Mouse (Mus musculus): ENCODE data around the gene Vamp1. TPM values are rescaled to one million over a fixed set of nuclear protein-coding genes. Genes with fewer than 3 reads are reported as not detected.

Gene Vamp1
- polyA plus RNA-seq, 1 experiment from 2014 or later: 7.3 TPM

DNA sequence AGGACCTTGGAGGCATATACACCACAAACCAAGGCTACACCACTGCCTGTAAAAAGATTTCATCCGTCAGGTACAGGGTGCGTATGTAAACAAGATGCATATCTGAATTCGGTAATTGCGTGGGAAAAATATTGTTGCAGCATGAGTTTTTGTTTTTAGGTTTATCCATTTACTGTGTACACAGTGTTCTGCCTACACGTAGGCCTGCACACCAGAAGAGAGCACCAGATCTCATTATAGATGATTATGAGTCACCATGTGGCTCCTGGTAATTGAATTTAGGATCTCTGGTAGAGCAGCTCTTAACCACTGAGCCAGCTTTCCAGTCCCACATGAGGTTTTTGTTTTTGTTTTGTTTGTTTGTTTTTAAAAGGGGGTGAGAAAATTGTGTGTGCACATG lies 18.2 kb upstream of the Vamp1 start:
- H3K36me3 ChIP-seq (ENCODE audit: control insufficient read depth, insufficient read depth): peaks cover 4% of the 10 kb centered on the region; the same call in 1 of the 2 replicates
- no peak overlapping the region for H3K4me2 ChIP-seq (ENCODE audit: low read length)
- no peak overlapping the region for H3K9ac ChIP-seq (replicated peaks; ENCODE audit: low read depth, low read length)
- no peaks in the 10 kb centered on the region for H3K27me3 ChIP-seq (replicated peaks; ENCODE audit: control insufficient read depth, insufficient read depth, low read length)
- 89% methylated on average over 5 of the region's 5 CpGs for WGBS
- no peaks in the 10 kb centered on the region for H3K9me3 ChIP-seq (ENCODE audit: control insufficient read depth, low read length)
- H3K4me3 ChIP-seq (replicated peaks; ENCODE audit: low read length): no peak overlapping the region
- peaks cover 12% of the 10 kb centered on the region for H3K4me1 ChIP-seq (replicated peaks; ENCODE audit: control insufficient read depth, insufficient read depth, low read length)
- no peak overlapping the region for H3K27ac ChIP-seq (ENCODE audit: low read length)
- no peak for ATAC-seq

DNA sequence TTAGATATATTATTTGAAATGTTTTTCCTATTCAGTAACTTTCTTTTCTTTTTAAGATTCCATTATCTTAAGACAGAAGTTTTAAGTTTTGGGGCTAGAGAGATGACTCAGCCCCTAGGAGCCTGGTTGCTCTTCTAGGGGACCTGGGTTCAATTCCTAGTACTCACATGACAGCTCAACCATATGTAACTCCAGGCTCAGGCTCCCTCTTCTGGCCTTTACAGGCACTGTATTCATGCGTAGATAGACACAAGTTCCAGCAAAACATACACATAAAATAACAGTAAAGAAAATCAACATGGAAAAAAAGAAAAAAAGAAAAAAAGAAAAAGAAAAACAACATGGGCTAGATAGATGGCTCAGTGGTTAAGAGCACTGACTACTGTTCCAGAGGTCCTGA lies 4.9 kb upstream of the Vamp1 start:
- Histone ChIP-seq H3K27me3 (replicated peaks; ENCODE audit: control insufficient read depth, insufficient read depth, low read length) (peaks cover 11% of the 10 kb centered on the region), H3K9me3 (ENCODE audit: control insufficient read depth, low read length) (no peaks in the 10 kb centered on the region), H3K36me3 (ENCODE audit: control insufficient read depth, insufficient read depth) (no peaks in the 10 kb centered on the region), H3K4me1 (replicated peaks; ENCODE audit: control insufficient read depth, insufficient read depth, low read length) (no peaks in the 10 kb centered on the region), H3K4me3 (replicated peaks; ENCODE audit: low read length) (no peak overlapping the region), H3K27ac (ENCODE audit: low read length) (no peak overlapping the region), H3K9ac (replicated peaks; ENCODE audit: low read depth, low read length) (no peak overlapping the region), H3K4me2 (ENCODE audit: low read length) (no peak overlapping the region)
- WGBS: 93% methylated on average over 1 of the region's 1 CpGs
- ATAC-seq: no peak

DNA sequence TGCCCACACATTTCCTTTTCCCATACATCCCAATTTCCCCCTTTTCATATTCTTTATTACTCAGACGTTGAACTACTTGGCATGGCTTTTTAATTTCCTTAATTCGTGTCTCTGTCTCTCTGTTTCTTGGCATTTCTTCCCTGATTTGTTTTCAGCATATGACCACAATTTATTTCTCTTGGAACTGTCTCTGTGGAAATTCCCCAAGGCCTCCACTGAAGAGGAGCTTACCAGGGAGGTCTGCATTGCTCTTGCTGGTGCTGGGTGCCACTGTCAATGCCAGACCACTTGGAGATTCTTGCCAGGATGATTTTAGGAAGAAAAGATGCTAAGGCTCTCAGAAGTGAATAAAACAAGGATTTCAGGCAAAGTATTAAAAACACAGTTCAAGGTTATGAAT lies 2.7 kb upstream of the Vamp1 start:
- Histone ChIP-seq H3K4me2 (ENCODE audit: low read length) (no peak overlapping the region), H3K27me3 (replicated peaks; ENCODE audit: control insufficient read depth, insufficient read depth, low read length) (peaks cover 11% of the 10 kb centered on the region), H3K36me3 (ENCODE audit: control insufficient read depth, insufficient read depth) (no peaks in the 10 kb centered on the region), H3K4me1 (replicated peaks; ENCODE audit: control insufficient read depth, insufficient read depth, low read length) (peaks cover 6% of the 10 kb centered on the region), H3K4me3 (replicated peaks; ENCODE audit: low read length) (no peak overlapping the region), H3K9ac (replicated peaks; ENCODE audit: low read depth, low read length) (no peak overlapping the region), H3K9me3 (ENCODE audit: control insufficient read depth, low read length) (no peaks in the 10 kb centered on the region), H3K27ac (ENCODE audit: low read length) (no peak overlapping the region)
- WGBS: 38% methylated on average over 2 of the region's 2 CpGs
- no peak for ATAC-seq

DNA sequence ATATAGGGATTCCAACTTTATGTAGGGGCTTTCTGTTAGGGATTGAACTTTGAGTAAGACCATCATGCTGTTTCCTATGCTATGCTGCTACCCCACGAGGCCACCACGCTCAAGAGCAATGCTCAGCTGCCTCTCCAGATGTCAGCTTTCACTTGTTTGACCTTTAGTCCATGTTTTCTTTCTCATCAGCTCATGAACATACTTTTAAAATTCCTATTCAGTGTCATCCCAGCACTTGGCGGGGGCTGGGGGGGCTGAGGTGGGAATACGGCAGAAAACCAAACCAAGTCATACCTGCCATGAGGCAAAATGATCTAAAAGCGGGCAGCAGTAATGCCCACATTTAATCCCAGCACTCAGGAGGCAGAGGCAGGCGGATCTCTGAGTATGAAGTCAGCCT lies 2.2 kb upstream of the Vamp1 start:
- Histone ChIP-seq H3K9ac (replicated peaks; ENCODE audit: low read depth, low read length) (no peak overlapping the region), H3K27me3 (replicated peaks; ENCODE audit: control insufficient read depth, insufficient read depth, low read length) (peaks cover 11% of the 10 kb centered on the region), H3K36me3 (ENCODE audit: control insufficient read depth, insufficient read depth) (no peaks in the 10 kb centered on the region), H3K4me3 (replicated peaks; ENCODE audit: low read length) (no peak overlapping the region), H3K9me3 (ENCODE audit: control insufficient read depth, low read length) (no peaks in the 10 kb centered on the region), H3K4me1 (replicated peaks; ENCODE audit: control insufficient read depth, insufficient read depth, low read length) (peaks cover 6% of the 10 kb centered on the region), H3K4me2 (ENCODE audit: low read length) (no peak overlapping the region), H3K27ac (ENCODE audit: low read length) (no peak overlapping the region)
- no peak for ATAC-seq
- WGBS: 77% methylated on average over 6 of the region's 6 CpGs

DNA sequence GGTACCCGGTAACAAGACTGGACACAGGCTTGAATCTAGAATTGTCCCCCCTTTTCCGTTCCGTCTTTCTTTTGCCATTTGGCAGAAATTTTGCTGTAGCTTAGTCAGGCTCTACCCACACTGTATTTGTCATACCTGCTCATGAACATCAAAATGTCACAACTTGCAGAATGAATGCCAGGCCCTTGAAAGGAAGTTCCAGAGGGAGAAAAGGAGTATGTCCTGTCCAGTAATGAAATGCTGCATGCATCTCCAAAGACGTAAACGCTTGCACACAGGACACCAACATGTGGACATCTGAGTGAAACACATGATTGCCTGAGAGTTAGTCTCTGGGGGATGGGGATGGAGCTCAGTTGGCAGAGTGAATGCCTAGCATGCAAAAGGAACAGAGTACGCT lies 1.6 kb upstream of the Vamp1 start:
- no peak for ATAC-seq
- H3K27me3 ChIP-seq (replicated peaks; ENCODE audit: control insufficient read depth, insufficient read depth, low read length): peaks cover 11% of the 10 kb centered on the region
- H3K9ac ChIP-seq (replicated peaks; ENCODE audit: low read depth, low read length): no peak overlapping the region
- peaks cover 6% of the 10 kb centered on the region for H3K4me1 ChIP-seq (replicated peaks; ENCODE audit: control insufficient read depth, insufficient read depth, low read length)
- no peaks in the 10 kb centered on the region for H3K36me3 ChIP-seq (ENCODE audit: control insufficient read depth, insufficient read depth)
- no peak overlapping the region for H3K4me3 ChIP-seq (replicated peaks; ENCODE audit: low read length)
- H3K9me3 ChIP-seq (ENCODE audit: control insufficient read depth, low read length): no peaks in the 10 kb centered on the region
- H3K4me2 ChIP-seq (ENCODE audit: low read length): no peak overlapping the region
- no peak overlapping the region for H3K27ac ChIP-seq (ENCODE audit: low read length)
- 82% methylated on average over 6 of the region's 6 CpGs for WGBS

DNA sequence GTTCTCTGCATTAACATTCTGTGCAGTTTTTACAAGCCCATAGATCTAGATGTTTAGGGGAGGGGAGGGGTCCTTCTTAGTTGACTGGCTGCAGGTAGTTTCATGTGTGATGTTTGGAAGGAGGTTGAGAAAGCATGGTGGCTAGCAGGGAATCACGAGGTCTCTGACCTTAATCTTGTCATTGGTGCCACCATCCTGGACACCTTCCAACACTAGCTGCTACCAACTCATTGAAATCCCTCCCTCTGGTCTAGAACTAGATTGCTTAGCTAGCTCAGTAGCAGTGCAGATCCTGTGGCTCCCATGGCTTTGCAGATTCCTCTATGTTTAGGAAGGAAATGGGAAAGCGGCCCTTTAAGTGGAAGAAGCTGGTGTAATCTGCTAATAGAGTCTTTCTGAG lies 1.5 kb downstream of the Vamp1 start:
- Histone ChIP-seq H3K36me3 (ENCODE audit: control insufficient read depth, insufficient read depth) (no peaks in the 10 kb centered on the region), H3K4me2 (ENCODE audit: low read length) (no peak overlapping the region), H3K27ac (ENCODE audit: low read length) (no peak overlapping the region), H3K9ac (replicated peaks; ENCODE audit: low read depth, low read length) (no peak overlapping the region), H3K4me1 (replicated peaks; ENCODE audit: control insufficient read depth, insufficient read depth, low read length) (peaks cover 6% of the 10 kb centered on the region), H3K9me3 (ENCODE audit: control insufficient read depth, low read length) (no peaks in the 10 kb centered on the region), H3K4me3 (replicated peaks; ENCODE audit: low read length) (no peak overlapping the region), H3K27me3 (replicated peaks; ENCODE audit: control insufficient read depth, insufficient read depth, low read length) (peaks cover 11% of the 10 kb centered on the region)
- ATAC-seq: no peak
- 76% methylated on average over 2 of the region's 2 CpGs for WGBS

DNA sequence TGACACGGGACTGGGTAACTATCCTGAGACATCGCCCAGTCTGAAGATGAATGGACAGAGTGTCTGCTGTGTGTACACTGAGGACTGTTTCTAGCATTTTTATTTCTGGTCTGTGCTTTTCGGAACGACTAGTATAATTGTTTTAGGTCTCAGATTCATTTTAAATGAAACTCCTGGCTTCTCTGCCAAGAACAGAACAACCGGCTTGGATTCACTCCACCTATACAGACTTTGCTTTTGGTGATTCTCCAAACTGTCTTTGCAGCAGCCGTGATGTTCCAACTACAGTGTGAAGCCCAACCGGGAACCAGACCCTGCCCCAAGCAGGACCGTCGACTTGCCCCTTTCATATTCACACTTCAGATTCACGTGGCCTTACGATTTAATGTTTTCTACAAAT lies 2.5 kb downstream of the Vamp1 start:
- Histone ChIP-seq H3K4me1 (replicated peaks; ENCODE audit: control insufficient read depth, insufficient read depth, low read length) (peaks cover 6% of the 10 kb centered on the region), H3K9ac (replicated peaks; ENCODE audit: low read depth, low read length) (no peak overlapping the region), H3K27ac (ENCODE audit: low read length) (no peak overlapping the region), H3K36me3 (ENCODE audit: control insufficient read depth, insufficient read depth) (no peaks in the 10 kb centered on the region), H3K27me3 (replicated peaks; ENCODE audit: control insufficient read depth, insufficient read depth, low read length) (peaks cover 8% of the 10 kb centered on the region), H3K4me2 (ENCODE audit: low read length) (no peak overlapping the region), H3K4me3 (replicated peaks; ENCODE audit: low read length) (no peak overlapping the region), H3K9me3 (ENCODE audit: control insufficient read depth, low read length) (no peaks in the 10 kb centered on the region)
- ATAC-seq: no peak
- 86% methylated on average over 11 of the region's 11 CpGs for WGBS

DNA sequence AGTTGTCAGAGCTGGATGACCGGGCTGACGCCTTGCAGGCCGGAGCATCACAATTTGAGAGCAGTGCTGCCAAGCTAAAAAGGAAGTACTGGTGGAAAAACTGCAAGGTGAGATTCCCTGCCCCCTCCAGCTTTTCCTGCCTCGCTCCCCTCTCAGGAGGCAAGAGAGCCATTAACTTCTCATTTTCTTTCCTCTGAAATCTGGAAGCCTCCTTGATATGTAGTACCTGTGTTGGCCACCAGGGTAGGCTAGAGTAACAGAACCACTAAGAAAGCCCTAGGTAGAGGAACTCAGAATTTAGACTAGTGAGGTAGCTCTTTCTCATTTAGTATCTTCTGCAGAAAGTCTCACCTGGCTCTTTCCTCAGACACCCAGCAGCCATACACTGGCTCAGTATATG lies 3.6 kb downstream of the Vamp1 start:
- Histone ChIP-seq H3K36me3 (ENCODE audit: control insufficient read depth, insufficient read depth) (no peaks in the 10 kb centered on the region), H3K4me2 (ENCODE audit: low read length) (no peak overlapping the region), H3K9ac (replicated peaks; ENCODE audit: low read depth, low read length) (no peak overlapping the region), H3K4me3 (replicated peaks; ENCODE audit: low read length) (no peak overlapping the region), H3K27ac (ENCODE audit: low read length) (no peak overlapping the region), H3K4me1 (replicated peaks; ENCODE audit: control insufficient read depth, insufficient read depth, low read length) (peaks cover 6% of the 10 kb centered on the region), H3K27me3 (replicated peaks; ENCODE audit: control insufficient read depth, insufficient read depth, low read length) (no peaks in the 10 kb centered on the region), H3K9me3 (ENCODE audit: control insufficient read depth, low read length) (no peaks in the 10 kb centered on the region)
- 76% methylated on average over 4 of the region's 4 CpGs for WGBS
- no peak for ATAC-seq

DNA sequence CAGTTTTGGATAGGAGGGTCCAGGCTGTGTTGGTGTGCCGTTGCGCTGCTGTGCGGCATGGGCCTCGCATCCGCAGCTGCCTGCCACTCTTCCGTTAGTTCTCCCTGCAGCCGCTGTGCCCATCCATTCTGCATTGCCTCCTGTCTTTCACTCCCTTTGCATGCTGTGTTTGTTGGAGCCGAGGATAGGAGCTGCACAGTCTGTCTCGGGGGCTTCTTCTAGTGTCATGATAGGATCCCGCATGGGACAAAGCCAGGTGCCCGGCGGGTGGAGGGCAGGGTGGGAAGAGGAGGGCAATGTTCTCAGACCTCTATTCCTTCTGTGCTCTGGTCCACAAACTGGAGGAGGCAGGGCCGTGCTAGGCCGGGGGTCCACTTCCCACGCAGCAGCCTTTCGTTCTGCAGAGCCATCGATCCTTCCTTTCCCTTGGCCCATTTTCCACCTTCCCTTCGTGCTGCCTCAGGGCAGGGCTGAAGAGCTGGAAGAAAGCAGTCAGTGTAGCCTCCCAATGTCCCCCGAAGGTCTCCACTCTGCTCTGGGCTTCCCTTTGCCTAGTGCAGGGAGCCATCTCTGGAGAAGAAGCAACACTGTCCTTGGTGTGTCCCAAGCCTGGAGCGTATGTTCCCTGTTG lies 5.9 kb downstream of the Vamp1 start:
- Histone ChIP-seq H3K4me2 (ENCODE audit: low read length) (no peak overlapping the region), H3K4me1 (replicated peaks; ENCODE audit: control insufficient read depth, insufficient read depth, low read length) (0 out of 2 replicates have a peak, but pooled peaks cover 2% of the 10 kb centered on the region), H3K9me3 (ENCODE audit: control insufficient read depth, low read length) (no peaks in the 10 kb centered on the region), H3K27me3 (replicated peaks; ENCODE audit: control insufficient read depth, insufficient read depth, low read length) (no peaks in the 10 kb centered on the region), H3K4me3 (replicated peaks; ENCODE audit: low read length) (no peak overlapping the region), H3K9ac (replicated peaks; ENCODE audit: low read depth, low read length) (no peak overlapping the region), H3K36me3 (ENCODE audit: control insufficient read depth, insufficient read depth) (no peaks in the 10 kb centered on the region), H3K27ac (ENCODE audit: low read length) (no peak overlapping the region)
- 92% methylated on average over 20 of the region's 20 CpGs for WGBS
- ATAC-seq: no peak

DNA sequence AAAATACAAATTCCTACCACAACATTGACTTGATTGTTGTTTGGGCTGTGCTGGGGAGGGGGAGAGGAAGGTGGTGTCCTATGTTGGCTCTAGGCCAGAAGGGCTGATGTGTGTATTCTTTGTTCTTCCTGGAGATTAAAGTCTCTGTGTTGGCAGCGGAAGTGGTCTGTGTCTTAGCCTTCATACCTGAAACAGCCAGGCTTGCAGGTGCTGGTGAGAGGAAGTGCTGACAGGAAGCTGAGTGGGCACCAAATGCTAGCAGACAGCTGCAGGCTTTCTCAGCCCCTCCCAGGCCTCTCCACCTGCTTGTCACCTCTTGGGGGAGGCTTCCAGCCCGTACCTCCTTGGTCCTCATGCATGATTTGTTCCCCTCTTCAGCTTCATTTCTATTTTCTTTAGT lies 6.8 kb downstream of the Vamp1 start:
- Histone ChIP-seq H3K27me3 (replicated peaks; ENCODE audit: control insufficient read depth, insufficient read depth, low read length) (no peaks in the 10 kb centered on the region), H3K9me3 (ENCODE audit: control insufficient read depth, low read length) (no peaks in the 10 kb centered on the region), H3K9ac (replicated peaks; ENCODE audit: low read depth, low read length) (no peak overlapping the region), H3K36me3 (ENCODE audit: control insufficient read depth, insufficient read depth) (no peaks in the 10 kb centered on the region), H3K4me2 (ENCODE audit: low read length) (no peak overlapping the region), H3K4me1 (replicated peaks; ENCODE audit: control insufficient read depth, insufficient read depth, low read length) (no peaks in the 10 kb centered on the region), H3K4me3 (replicated peaks; ENCODE audit: low read length) (no peak overlapping the region), H3K27ac (ENCODE audit: low read length) (no peak overlapping the region)
- 66% methylated on average over 2 of the region's 2 CpGs for WGBS
- ATAC-seq: no peak

Data from forebrain, embryonic 16.5 days (tissue).